Comparison of ENCODE assay signal across 8 mouse cellular contexts in genomic region chr2:18609075-18609867, GRCm38 (mm10).
DNase-seq lines count a peak whose midpoint lies in the region; ATAC-seq and TF ChIP-seq lines count a peak whose summit lies in the region.

No protein-coding gene starts in this region.

- peak overlapping the region; percentile 78 for H3K4me2 ChIP-seq in hindbrain, embryonic 11.5 days (replicated peaks; ENCODE audit: low read depth, low read length)
- H3K4me2 ChIP-seq in liver, embryonic 11.5 days, result peak overlapping the region; percentile 82
- H3K4me2 ChIP-seq in neural tube, embryonic 12.5 days (replicated peaks), result peak overlapping the region; percentile 74

- H3K36me3 ChIP-seq in hindbrain, embryonic 11.5 days (ENCODE audit: control insufficient read depth, insufficient read depth, low read length), result no peaks in the 10 kb centered on the region
- H3K36me3 ChIP-seq in liver, embryonic 11.5 days (ENCODE audit: control insufficient read depth, insufficient read depth, low read length), result no peaks in the 10 kb centered on the region
- H3K36me3 ChIP-seq in neural tube, embryonic 12.5 days, result no peaks in the 10 kb centered on the region

- no peak for TF ChIP-seq POLR2A in embryonic fibroblast, embryonic 13.5 days (IDR thresholded peaks at IDR 0.05; ENCODE audit: low read depth, low read length)

- no peak overlapping the region for H3K27ac ChIP-seq in embryonic fibroblast, embryonic 13.5 days (ENCODE audit: insufficient read depth, low read length)
- H3K27ac ChIP-seq in hindbrain, embryonic 11.5 days (ENCODE audit: low read depth, low read length), result no peak overlapping the region
- no peak overlapping the region for H3K27ac ChIP-seq in liver, embryonic 11.5 days (ENCODE audit: low read depth, low read length)
- H3K27ac ChIP-seq in neural tube, embryonic 12.5 days, result no peak overlapping the region

- H3K9ac ChIP-seq in hindbrain, embryonic 11.5 days (ENCODE audit: low read depth, low read length), result peak overlapping the region; percentile 62; the same call in 1 of the 2 replicates
- peak overlapping the region; percentile 60; the same call in 1 of the 2 replicates for H3K9ac ChIP-seq in liver, embryonic 11.5 days (ENCODE audit: low read depth, low read length)
- peak overlapping the region; percentile 44 for H3K9ac ChIP-seq in neural tube, embryonic 12.5 days

- H3K9me3 ChIP-seq in hindbrain, embryonic 11.5 days (ENCODE audit: control insufficient read depth, low read length), result no peaks in the 10 kb centered on the region
- no peaks in the 10 kb centered on the region for H3K9me3 ChIP-seq in liver, embryonic 11.5 days (ENCODE audit: control insufficient read depth, low read length)
- no peaks in the 10 kb centered on the region for H3K9me3 ChIP-seq in neural tube, embryonic 12.5 days

- ATAC-seq in hindbrain, embryonic 11.5 days (ENCODE audit: low FRiP score), result peak; percentile 62
- ATAC-seq in liver, embryonic 11.5 days (replicated peaks; ENCODE audit: low FRiP score), result peak; percentile 41
- ATAC-seq in neural tube, embryonic 12.5 days (ENCODE audit: low FRiP score, low read depth), result peak; percentile 41

- H3K4me3 ChIP-seq in embryonic fibroblast, embryonic 13.5 days (ENCODE audit: insufficient read depth, low read length), result peak overlapping the region; percentile 41
- peak overlapping the region; percentile 36 for H3K4me3 ChIP-seq in hindbrain, embryonic 11.5 days (ENCODE audit: low read depth, low read length)
- H3K4me3 ChIP-seq in liver, embryonic 11.5 days (ENCODE audit: low read depth, low read length), result peak overlapping the region; percentile 53
- H3K4me3 ChIP-seq in neural tube, embryonic 12.5 days, result peak overlapping the region; percentile 38

- peak; percentile 14 to 16 for DNase-seq in left cerebral cortex, postnatal 36 days (ENCODE audit: low spot score in 2 of 2)
- DNase-seq in left cerebral cortex, adult 9 months (ENCODE audit: low spot score in 2 of 2), result no peak
- DNase-seq in adrenal gland, postnatal 25 days, result peak; percentile 13
- DNase-seq in hindbrain, embryonic 11.5 days (ENCODE audit: low spot score), result peak; percentile 65
- peak; percentile 47 for DNase-seq in liver, embryonic 11.5 days (ENCODE audit: low spot score)
- no peak for DNase-seq in natural killer cell, adult 2 months (ENCODE audit: low spot score in 2 of 2)

- no peak for TF ChIP-seq CTCF in embryonic fibroblast, embryonic 13.5 days (IDR thresholded peaks at IDR 0.05; ENCODE audit: borderline replicate concordance, insufficient read depth, low read length)

- H3K4me1 ChIP-seq in embryonic fibroblast, embryonic 13.5 days (ENCODE audit: control insufficient read depth, insufficient read depth, low read length), result no peaks in the 10 kb centered on the region
- peaks cover 2% of the 10 kb centered on the region for H3K4me1 ChIP-seq in hindbrain, embryonic 11.5 days (replicated peaks; ENCODE audit: control insufficient read depth, insufficient read depth, low read length)
- H3K4me1 ChIP-seq in liver, embryonic 11.5 days (replicated peaks; ENCODE audit: control insufficient read depth, insufficient read depth, low read length), result peaks cover 15% of the 10 kb centered on the region
- peaks cover 20% of the 10 kb centered on the region for H3K4me1 ChIP-seq in neural tube, embryonic 12.5 days

- intact Hi-C loops in left cerebral cortex, postnatal 36 days (cut with DNase I), result loop anchor here (5.0 kb wide), 2 partner anchors 68 to 83 kb away; partner anchors contain the start of genes Bmi1 and Spag6

- under 1% methylated on average over 48 of the region's 51 CpGs for WGBS in hindbrain, embryonic 11.5 days
- under 1% methylated on average over 51 of the region's 51 CpGs for WGBS in liver, embryonic 11.5 days
- 1% methylated on average over 51 of the region's 51 CpGs for WGBS in neural tube, embryonic 12.5 days

- H3K27me3 ChIP-seq in hindbrain, embryonic 11.5 days (ENCODE audit: control insufficient read depth, insufficient read depth, low read length), result peaks cover 34% of the 10 kb centered on the region
- H3K27me3 ChIP-seq in liver, embryonic 11.5 days (replicated peaks; ENCODE audit: control insufficient read depth, insufficient read depth, low read length), result peaks cover 37% of the 10 kb centered on the region
- peaks cover 46% of the 10 kb centered on the region for H3K27me3 ChIP-seq in neural tube, embryonic 12.5 days (replicated peaks)

Comparison
In these comparisons a context has a peak if more than half of its experiments do, and no peak if none do; other contexts are left out.
1. DNase-seq: peak in left cerebral cortex, postnatal 36 days (2 of 2), adrenal gland, postnatal 25 days (single experiment), hindbrain, embryonic 11.5 days (single experiment) and liver, embryonic 11.5 days (single experiment); none in left cerebral cortex, adult 9 months (0 of 2) and natural killer cell, adult 2 months (0 of 2).
2. Peak in every context shown above with its lines, with median percentiles within 50 percentile points of each other: H3K4me3 ChIP-seq, ATAC-seq, H3K4me2 ChIP-seq and H3K9ac ChIP-seq.